Mouse (Mus musculus) heart, postnatal 10 days (tissue): ENCODE results near the gene Ccl26. TPM values are rescaled to one million over a fixed set of nuclear protein-coding genes. Genes with fewer than 3 reads are reported as not detected.
A peak's percentile ranks its signal among the peaks of the same experiment; 100 is the strongest.

Experiments
- DNase-seq, 2 experiments: peaks; one replicate each; pipeline ENCODE4 v3.0.0; 2021
- intact Hi-C: fragments of 180-260 bp; cut with DNase I; formaldehyde crosslinking; loops from one replicate; pipeline ENCODE4 v1.15.1; 2025
- total RNA-seq, 2 experiments: library from RNA; stranded (reverse); gene quantifications; 2 replicates each; pipeline ENCODE4 v1.2.3; 2021

The Ccl26 gene
- total RNA-seq, 2 experiments from 2014 or later, result not detected

GRCm38 (mm10) chr5:135544032-135544558, 19.3 kb downstream of the Ccl26 start:
- intact Hi-C loops, result no loop called here
- peak; percentile 55 to 63 for DNase-seq

GRCm38 (mm10) chr5:135537794-135538214, 25.6 kb downstream of the Ccl26 start:
- peak in 1 of 2 experiments; percentile 8 for DNase-seq
- intact Hi-C loops, result no loop called here

- peak in 1 of 2 experiments; percentile 35 for DNase-seq
- intact Hi-C loops, result no loop called here
These were observed 26.0 kb downstream of the Ccl26 start for GRCm38 (mm10) chr5:135537326-135537725.

- DNase-seq, result no peak
- intact Hi-C loops, result no loop called here
These were observed 27.5 kb downstream of the Ccl26 start for GRCm38 (mm10) chr5:135535867-135536266.

- DNase-seq, result peak; percentile 84 to 85
- intact Hi-C loops, result no loop called here
These were observed 29.9 kb downstream of the Ccl26 start for GRCm38 (mm10) chr5:135533431-135533830.

- no peak for DNase-seq
These were observed 32.0 kb downstream of the Ccl26 start for GRCm38 (mm10) chr5:135531306-135531845.

GRCm38 (mm10) chr5:135529964-135530363, 33.4 kb downstream of the Ccl26 start:
- DNase-seq, result no peak
- intact Hi-C loops, result no loop called here

More at GRCm38 (mm10) chr5:135531306-135531845, 32.0 kb downstream of the Ccl26 start:
- intact Hi-C loops, result no loop called here

- DNase-seq, result peak in 1 of 2 experiments; percentile 11
- intact Hi-C loops, result no loop called here
These were observed 34.1 kb downstream of the Ccl26 start for GRCm38 (mm10) chr5:135529310-135529709.

GRCm38 (mm10) chr5:135527986-135528385, 35.4 kb downstream of the Ccl26 start:
- no peak for DNase-seq
- intact Hi-C loops, result no loop called here

GRCm38 (mm10) chr5:135524660-135525560, 38.5 kb downstream of the Ccl26 start:
- intact Hi-C loops, result no loop called here

GRCm38 (mm10) chr5:135524087-135524486, 39.3 kb downstream of the Ccl26 start:
- DNase-seq, result no peak
- intact Hi-C loops, result no loop called here

More at GRCm38 (mm10) chr5:135524660-135525560, 38.5 kb downstream of the Ccl26 start:
- peak; percentile 55 for DNase-seq

- peak; percentile 42 to 43 for DNase-seq
- intact Hi-C loops, result no loop called here
These were observed 41.2 kb downstream of the Ccl26 start for GRCm38 (mm10) chr5:135522111-135522722.

- intact Hi-C loops, result no loop called here
- no peak for DNase-seq
These were observed 46.0 kb downstream of the Ccl26 start for GRCm38 (mm10) chr5:135517348-135517883.

GRCm38 (mm10) chr5:135513131-135513530, 50.2 kb downstream of the Ccl26 start:
- no peak for DNase-seq
- intact Hi-C loops, result no loop called here

GRCm38 (mm10) chr5:135511105-135511504, 52.3 kb downstream of the Ccl26 start:
- intact Hi-C loops, result no loop called here
- DNase-seq, result no peak

Other genes with a start within 250 kb of the Ccl26 start
- under 1 TPM; 0.36 to 0.40 TPM for gene Fkbp6, start 213.5 kb downstream of the Ccl26 start, total RNA-seq
- gene Trim50, start 210.3 kb downstream of the Ccl26 start, total RNA-seq, result under 1 TPM in 1 of 2 experiments, not detected in 1; 0.17 TPM
- 10 to 100 TPM; 16.4 to 20.0 TPM for gene Nsun5, start 193.6 kb downstream of the Ccl26 start, total RNA-seq
- gene Pom121, start 169.0 kb downstream of the Ccl26 start, total RNA-seq, result 10 to 100 TPM; 22.3 to 22.6 TPM
- gene Hip1, start 18.4 kb downstream of the Ccl26 start, total RNA-seq, result 10 to 100 TPM; 43.3 to 51.8 TPM
- gene Ccl24, start 9.5 kb upstream of the Ccl26 start, total RNA-seq, result 1 to 10 TPM; 1.2 to 1.8 TPM
- 10 to 100 TPM; 19.2 to 21.1 TPM for gene Rhbdd2, start 69.0 kb upstream of the Ccl26 start, total RNA-seq
- 10 to 100 TPM; 62.8 to 72.0 TPM for gene Por, start 106.5 kb upstream of the Ccl26 start, total RNA-seq
- 10 to 100 TPM; 10.0 to 17.4 TPM for gene Tmem120a, start 180.9 kb upstream of the Ccl26 start, total RNA-seq
- gene Styxl1, start 214.8 kb upstream of the Ccl26 start, total RNA-seq, result not detected
- 1,000 to 10,000 TPM; 1,661 to 1,664 TPM for gene Mdh2, start 214.9 kb upstream of the Ccl26 start, total RNA-seq
- gene Srrm3, start 243.3 kb upstream of the Ccl26 start, total RNA-seq, result under 1 TPM; 0.24 to 0.25 TPM